Mouse (Mus musculus) CH12.LX (cell line): ENCODE results near the gene Grhl1. TPM values are rescaled to one million over a fixed set of nuclear protein-coding genes. Genes with fewer than 3 reads are reported as not detected.

Source experiments
- DNase-seq: peaks from one replicate; pipeline ENCODE4 v3.0.0-alpha.2; 2013; ENCODE audit errors: extremely low read depth
- H3K27ac ChIP-seq: 2 replicates; pipeline ENCODE4 v1.5.1; 2012; ENCODE audit warnings: low read depth, mild to moderate bottlenecking, control low read depth, moderate library complexity; ENCODE audit not compliant: insufficient read depth
- H3K27me3 ChIP-seq: replicated peaks from 2 replicates; pipeline ENCODE3; 2012; ENCODE audit warnings: inconsistent platforms
- H3K36me3 ChIP-seq, 2 experiments: replicated peaks in 1 of 2; 2 replicates each; pipeline versions ENCODE3 to v1.6.1; 2012; ENCODE audit warnings: inconsistent platforms in 1 of 2, low read length in 1 of 2, mild to moderate bottlenecking in 1 of 2, mixed read lengths in 1 of 2, moderate library complexity in 1 of 2; ENCODE audit not compliant: control insufficient read depth in 1 of 2, insufficient read depth in 1 of 2
- H3K4me1 ChIP-seq, 2 experiments: 2 replicates each; pipeline ENCODE4 v1.6.1; 2012; ENCODE audit warnings: inconsistent platforms in 1 of 2, moderate library complexity in 1 of 2; ENCODE audit not compliant: insufficient read depth in 2 of 2, control insufficient read depth in 1 of 2
- H3K4me2 ChIP-seq: 2 replicates; pipeline ENCODE4 v1.6.1; 2012; ENCODE audit warnings: low read depth, mild to moderate bottlenecking, control low read depth; ENCODE audit not compliant: poor library complexity, insufficient read depth, severe bottlenecking
- H3K4me3 ChIP-seq, 3 experiments: fragments of 150-350 bp in 1 of 3; sonication (generic) in 1 of 3; replicated peaks in 1 of 3; 2 replicates each; pipeline versions ENCODE3 to v1.5.1; 2011 to 2012; ENCODE audit warnings: low read depth in 2 of 3, low read length in 2 of 3, mild to moderate bottlenecking in 2 of 3, moderate library complexity in 2 of 3, control low read depth in 1 of 3, improper control_type of control experiment in 1 of 3, inconsistent platforms in 1 of 3, mixed read lengths in 1 of 3; ENCODE audit not compliant: poor library complexity in 1 of 3
- H3K79me2 ChIP-seq: replicated peaks from 2 replicates; pipeline ENCODE4 v1.6.1; 2012; ENCODE audit warnings: mild to moderate bottlenecking, moderate library complexity; ENCODE audit not compliant: control insufficient read depth, poor library complexity, insufficient read depth, severe bottlenecking; ENCODE audit errors: extremely low read depth
- H3K9ac ChIP-seq: 2 replicates; pipeline ENCODE4 v1.6.1; 2012; ENCODE audit warnings: low read depth, mild to moderate bottlenecking, control low read depth, moderate library complexity; ENCODE audit not compliant: insufficient read depth
- H3K9me3 ChIP-seq: replicated peaks from 2 replicates; pipeline ENCODE3; 2012; ENCODE audit warnings: low read length, inconsistent platforms, mixed read lengths
- BHLHE40 ChIP-seq: IDR thresholded peaks from 2 replicates; pipeline ENCODE4 v1.6.1; 2011; ENCODE audit warnings: mild to moderate bottlenecking, low read depth, low read length, improper control_type of control experiment
- CHD2 ChIP-seq: IDR thresholded peaks from 2 replicates; pipeline ENCODE4 v1.6.1; 2011; ENCODE audit warnings: low read length, improper control_type of control experiment
- CTCF ChIP-seq, 2 experiments: IDR thresholded peaks in 1 of 2; conservative IDR thresholded peaks in 1 of 2; 2 replicates each; pipeline ENCODE4 v1.5.1; 2011 to 2012; ENCODE audit warnings: low read depth in 2 of 2, low read length in 2 of 2, improper control_type of control experiment in 1 of 2, inconsistent platforms in 1 of 2, mild to moderate bottlenecking in 1 of 2, moderate library complexity in 1 of 2
- E2F4 ChIP-seq: IDR thresholded peaks from 2 replicates; pipeline ENCODE4 v1.6.1; 2011; ENCODE audit warnings: low read depth, low read length, improper control_type of control experiment; ENCODE audit not compliant: insufficient replicate concordance
- ELF1 ChIP-seq: IDR thresholded peaks from 2 replicates; pipeline ENCODE4 v1.6.1; 2014; ENCODE audit warnings: low read depth, mild to moderate bottlenecking, inconsistent platforms, low read length, improper control_type of control experiment
- GABPA ChIP-seq: IDR thresholded peaks from 2 replicates; pipeline ENCODE4 v1.6.1; 2012; ENCODE audit warnings: low read depth, low read length, improper control_type of control experiment, inconsistent platforms; ENCODE audit not compliant: insufficient replicate concordance
- IRF4 ChIP-seq: IDR thresholded peaks from 2 replicates; pipeline ENCODE4 v1.6.1; 2014; ENCODE audit warnings: low read depth, mild to moderate bottlenecking, inconsistent platforms, low read length, improper control_type of control experiment
- JUN ChIP-seq: IDR thresholded peaks from 2 replicates; pipeline ENCODE4 v1.6.1; 2011; ENCODE audit warnings: low read depth, mild to moderate bottlenecking, low read length, improper control_type of control experiment, moderate library complexity; ENCODE audit not compliant: insufficient read depth
- KAT2A ChIP-seq: IDR thresholded peaks from 2 replicates; pipeline ENCODE4 v1.6.1; 2012; ENCODE audit warnings: low read length, improper control_type of control experiment, inconsistent platforms; ENCODE audit not compliant: insufficient replicate concordance
- MAFK ChIP-seq: IDR thresholded peaks from 2 replicates; pipeline ENCODE4 v1.6.1; 2011; ENCODE audit warnings: low read length, improper control_type of control experiment; ENCODE audit not compliant: insufficient replicate concordance
- MEF2A ChIP-seq: IDR thresholded peaks from 2 replicates; pipeline ENCODE4 v1.6.1; 2014; ENCODE audit warnings: low read depth, mild to moderate bottlenecking, inconsistent platforms, low read length, improper control_type of control experiment, borderline replicate concordance
- MYC ChIP-seq: IDR thresholded peaks from 2 replicates; pipeline ENCODE4 v1.6.1; 2011; ENCODE audit warnings: low read depth, mild to moderate bottlenecking, improper control_type of control experiment, low read length
- PAX5 ChIP-seq: IDR thresholded peaks from 2 replicates; pipeline ENCODE4 v1.6.1; 2012; ENCODE audit warnings: low read length, inconsistent platforms, mixed read lengths
- POLR2A ChIP-seq: IDR thresholded peaks from 2 replicates; pipeline ENCODE4 v1.6.1; 2011; ENCODE audit warnings: low read depth, mild to moderate bottlenecking, improper control_type of control experiment, low read length
- POLR2AphosphoS2 ChIP-seq: IDR thresholded peaks from 2 replicates; pipeline ENCODE4 v1.6.1; 2011; ENCODE audit warnings: low read depth, low read length, improper control_type of control experiment
- RCOR1 ChIP-seq: conservative IDR thresholded peaks from 2 replicates; pipeline ENCODE4 v1.6.1; 2012; ENCODE audit warnings: low read depth, mild to moderate bottlenecking, inconsistent platforms, low read length, improper control_type of control experiment
- SIN3A ChIP-seq: IDR thresholded peaks from 2 replicates; pipeline ENCODE4 v1.6.1; 2012; ENCODE audit warnings: low read length, improper control_type of control experiment, inconsistent platforms
- SMC3 ChIP-seq: IDR thresholded peaks from 2 replicates; pipeline ENCODE4 v1.6.1; 2011; ENCODE audit warnings: low read depth, low read length, improper control_type of control experiment
- TBP ChIP-seq: conservative IDR thresholded peaks from 2 replicates; pipeline ENCODE4 v1.6.1; 2011; ENCODE audit warnings: low read depth, low read length, improper control_type of control experiment
- TCF12 ChIP-seq: IDR thresholded peaks from 2 replicates; pipeline ENCODE4 v1.6.1; 2014; ENCODE audit warnings: low read depth, mild to moderate bottlenecking, inconsistent platforms, low read length, improper control_type of control experiment
- USF1 ChIP-seq: IDR thresholded peaks from 2 replicates; pipeline ENCODE4 v1.6.1; 2014; ENCODE audit warnings: low read depth, mild to moderate bottlenecking, inconsistent platforms, low read length, improper control_type of control experiment
- USF2 ChIP-seq: conservative IDR thresholded peaks from 2 replicates; pipeline ENCODE4 v1.6.1; 2011; ENCODE audit warnings: low read depth, low read length, improper control_type of control experiment
- ZC3H11A ChIP-seq: IDR thresholded peaks from 2 replicates; pipeline ENCODE4 v1.6.1; 2012; ENCODE audit warnings: low read depth, mild to moderate bottlenecking, inconsistent platforms, low read length, improper control_type of control experiment
- ZKSCAN1 ChIP-seq: IDR thresholded peaks from 2 replicates; pipeline ENCODE4 v1.6.1; 2012; ENCODE audit warnings: low read depth, inconsistent platforms, low read length, improper control_type of control experiment, borderline replicate concordance
- ZMIZ1 ChIP-seq: IDR thresholded peaks from 2 replicates; pipeline ENCODE4 v1.6.1; 2012; ENCODE audit warnings: low read depth, mild to moderate bottlenecking, inconsistent platforms, low read length, improper control_type of control experiment
- ZNF384 ChIP-seq: IDR thresholded peaks from 2 replicates; pipeline ENCODE4 v1.6.1; 2012; ENCODE audit warnings: low read depth, low read length, improper control_type of control experiment, inconsistent platforms
- dilution Hi-C: fragments of 300-500 bp; cut with MboI; formaldehyde crosslinking; loops from 2 replicates; pipeline ENCODE4 v1.14.3; 2020; ENCODE audit warnings: low sequenced_read_pairs; ENCODE audit not compliant: extremely low pct_unique_long_range_greater_than_20kb, extremely low pct_ligation_motif_present
- in situ Hi-C: fragments of 300-500 bp; cut with MboI; formaldehyde crosslinking; loops from 3 replicates; pipeline ENCODE4 v1.14.3; 2019; ENCODE audit warnings: low sequenced_read_pairs, low pct_ligation_motif_present, low pct_unique_long_range_greater_than_20kb, mixed read lengths
- polyA plus RNA-seq: library from polyadenylated mRNA; unstranded; fragments of >175 nt; gene quantifications from 2 replicates; pipeline ENCODE4 v1.2.1, GENCODE M21; 2012; ENCODE audit warnings: low read depth; ENCODE audit not compliant: insufficient read length
- total RNA-seq, 2 experiments: library from RNA; depleted of rRNA; stranded (reverse); fragments of 300-350 nt in 1 of 2; fragments of >200 nt in 1 of 2; gene quantifications; 2 replicates each; pipeline ENCODE4 v1.2.3; 2012 to 2014

Grhl1 gene
- total and polyA plus RNA-seq, 3 experiments: 0.54 to 1.3 (median 0.66) TPM

GRCm38 (mm10) chr12:24626401-24626800, 54.3 kb downstream of the Grhl1 start:
- DNase-seq: no peak
- Histone ChIP-seq H3K27me3 (no peaks in the 10 kb centered on the region), H3K27ac (no peak overlapping the region), H3K4me2 (no peak overlapping the region), H3K9me3 (no peaks in the 10 kb centered on the region), H3K4me1 (peaks cover 22 to 53% of the 10 kb centered on the region in 2 experiments), H3K36me3 (peaks cover 0 to 6% of the 10 kb centered on the region in 2 experiments), H3K9ac (no peak overlapping the region), H3K4me3 (no peak overlapping the region), H3K79me2 (no peaks in the 10 kb centered on the region)
- in situ Hi-C loops (no loop called here), dilution Hi-C loops (no loop called here)
- TF ChIP-seq POLR2AphosphoS2: no peak
- TF ChIP-seq POLR2A: no peak
- TF ChIP-seq MEF2A: no peak
- TF ChIP-seq PAX5: no peak
- TF ChIP-seq ZKSCAN1: no peak
- TF ChIP-seq TBP: no peak
- no peak for TF ChIP-seq TCF12
- TF ChIP-seq ZNF384: no peak

GRCm38 (mm10) chr12:24627215-24627614, 55.1 kb downstream of the Grhl1 start:
- no peak for DNase-seq
- Histone ChIP-seq H3K9me3 (no peaks in the 10 kb centered on the region), H3K27me3 (no peaks in the 10 kb centered on the region), H3K79me2 (no peaks in the 10 kb centered on the region), H3K36me3 (peaks cover 0 to 6% of the 10 kb centered on the region in 2 experiments), H3K4me3 (no peak overlapping the region), H3K9ac (no peak overlapping the region), H3K4me2 (no peak overlapping the region)
- dilution Hi-C loops (no loop called here), in situ Hi-C loops (no loop called here)
- TF ChIP-seq SIN3A: no peak
- no peak for TF ChIP-seq MEF2A
- TF ChIP-seq, all 38 proteins: peak for 0
- Histone ChIP-seq H3K4me1 (peaks cover 24 to 57% of the 10 kb centered on the region in 2 experiments), H3K27ac (no peak overlapping the region)

GRCm38 (mm10) chr12:24630220-24630619, 58.1 kb downstream of the Grhl1 start:
- in situ Hi-C loops: no loop called here
- H3K36me3 ChIP-seq: peaks cover 0 to 1% of the 10 kb centered on the region in 2 experiments
- H3K9ac ChIP-seq: no peak overlapping the region
- no peaks in the 10 kb centered on the region for H3K27me3 ChIP-seq
- 0 out of 2 replicates have a peak overlapping the region, but pooled peaks have one; percentile 5 for H3K27ac ChIP-seq
- H3K79me2 ChIP-seq: no peaks in the 10 kb centered on the region
- no peaks in the 10 kb centered on the region for H3K9me3 ChIP-seq
- peaks cover 33 to 60% of the 10 kb centered on the region in 2 experiments for H3K4me1 ChIP-seq
- no peak overlapping the region for H3K4me3 ChIP-seq
- peak; percentile 87 for DNase-seq
- no peak overlapping the region for H3K4me2 ChIP-seq
- dilution Hi-C loops: no loop called here
- TF ChIP-seq USF2: no peak
- no peak for TF ChIP-seq BHLHE40
- TF ChIP-seq ZNF384: no peak
- TF ChIP-seq ZC3H11A: no peak
- no peak for TF ChIP-seq TBP
- peak; percentile 37 to 82; a peak in 3 of 4 replicates for TF ChIP-seq CTCF (conservative IDR thresholded peaks at IDR 0.05 in 1 of 2, IDR thresholded peaks at IDR 0.05 in 1 of 2; ENCODE audit: low read depth in 2 of 2, low read length in 2 of 2)
- TF ChIP-seq ZKSCAN1: no peak
- no peak for TF ChIP-seq JUN
- peak; percentile 83 for TF ChIP-seq SMC3
- TF ChIP-seq GABPA: no peak
- no peak for TF ChIP-seq USF1
- TF ChIP-seq ELF1: no peak
- TF ChIP-seq ZMIZ1: no peak
- TF ChIP-seq IRF4: no peak
- no peak for TF ChIP-seq MYC
- TF ChIP-seq RCOR1: no peak
- TF ChIP-seq POLR2AphosphoS2: no peak
- no peak for TF ChIP-seq CHD2
- no peak for TF ChIP-seq E2F4
- peak; percentile 88 for TF ChIP-seq MAFK
- no peak for TF ChIP-seq KAT2A
